Mouse (Mus musculus): ENCODE data around the gene Themis. TPM values are rescaled to one million over a fixed set of nuclear protein-coding genes. Genes with fewer than 3 reads are reported as not detected.

The Themis gene
- total RNA-seq, 2 experiments from 2014 or later = not detected

DNA sequence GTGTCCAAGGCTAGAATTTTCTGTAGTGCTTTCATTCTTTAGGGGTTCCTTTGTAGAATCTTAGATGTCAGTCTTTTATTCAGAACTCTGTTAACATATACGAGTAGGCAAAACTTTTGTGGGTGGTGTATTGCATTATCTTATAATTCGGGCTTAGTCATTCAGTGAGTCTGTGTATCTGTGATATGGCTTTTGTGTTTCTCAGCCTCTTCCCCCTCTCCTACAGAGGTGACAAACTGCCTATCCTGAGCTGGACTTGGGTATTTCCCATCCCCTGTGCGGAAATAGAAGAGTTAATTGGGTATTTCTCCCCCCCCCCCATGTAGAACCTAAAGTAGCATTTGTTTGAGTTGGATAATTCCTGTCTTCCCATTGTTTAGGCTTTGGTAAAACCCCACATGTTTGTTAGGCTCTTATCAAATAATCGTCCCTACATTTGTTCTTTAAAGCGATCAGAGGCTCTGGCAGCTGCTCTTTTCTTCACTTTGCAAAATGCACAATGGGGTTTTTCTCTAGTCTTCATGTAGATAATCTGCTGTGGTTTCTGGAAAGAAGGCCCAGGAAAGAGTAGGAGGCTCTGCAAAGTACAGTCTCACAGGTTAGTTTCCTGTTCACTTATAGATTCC is 108.7 kb downstream of the Themis start:
- ATAC-seq (replicated peaks; ENCODE audit: low FRiP score, poor library complexity, severe bottlenecking) = no peak

DNA sequence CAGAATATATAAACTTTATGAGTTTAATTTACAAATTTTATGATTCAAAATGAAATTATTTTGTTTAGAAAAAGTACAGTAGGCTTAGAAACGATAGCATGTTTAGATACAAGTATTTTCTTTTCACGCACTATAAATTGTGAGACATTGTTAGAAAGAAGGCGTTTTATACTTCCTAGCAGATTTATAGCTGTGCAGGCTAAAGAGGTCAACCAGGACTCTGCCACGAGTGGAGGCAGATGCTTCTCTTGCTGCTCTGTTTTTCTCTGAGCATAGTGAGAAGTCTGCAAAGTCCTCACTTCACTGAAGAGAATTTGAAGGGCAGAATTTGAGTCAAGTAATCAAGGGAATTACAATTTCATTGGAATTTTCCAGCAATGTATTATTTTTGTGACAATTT is 131.3 kb downstream of the Themis start:
- no peak for ATAC-seq (replicated peaks; ENCODE audit: low FRiP score, poor library complexity, severe bottlenecking)

DNA sequence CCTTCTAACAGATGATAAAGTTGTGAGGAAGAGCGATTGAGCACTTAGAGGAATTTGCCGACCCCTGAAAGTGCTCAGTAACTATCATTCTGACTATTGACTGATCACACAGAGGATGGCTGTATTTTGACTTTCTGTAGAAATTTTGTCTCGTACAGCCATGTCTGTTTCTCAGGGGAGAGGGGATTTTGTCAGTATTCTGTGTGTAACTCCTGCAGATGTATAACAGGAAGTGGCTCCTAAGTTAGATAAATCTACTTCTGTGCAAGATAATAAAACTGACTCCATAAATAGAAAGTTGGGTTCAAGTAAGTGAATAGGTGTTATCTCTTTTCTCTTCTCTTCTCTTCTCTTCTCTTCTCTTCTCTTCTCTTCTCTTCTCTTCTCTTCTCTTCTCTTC is 137.0 kb downstream of the Themis start:
- ATAC-seq (replicated peaks; ENCODE audit: low FRiP score, poor library complexity, severe bottlenecking) = no peak

DNA sequence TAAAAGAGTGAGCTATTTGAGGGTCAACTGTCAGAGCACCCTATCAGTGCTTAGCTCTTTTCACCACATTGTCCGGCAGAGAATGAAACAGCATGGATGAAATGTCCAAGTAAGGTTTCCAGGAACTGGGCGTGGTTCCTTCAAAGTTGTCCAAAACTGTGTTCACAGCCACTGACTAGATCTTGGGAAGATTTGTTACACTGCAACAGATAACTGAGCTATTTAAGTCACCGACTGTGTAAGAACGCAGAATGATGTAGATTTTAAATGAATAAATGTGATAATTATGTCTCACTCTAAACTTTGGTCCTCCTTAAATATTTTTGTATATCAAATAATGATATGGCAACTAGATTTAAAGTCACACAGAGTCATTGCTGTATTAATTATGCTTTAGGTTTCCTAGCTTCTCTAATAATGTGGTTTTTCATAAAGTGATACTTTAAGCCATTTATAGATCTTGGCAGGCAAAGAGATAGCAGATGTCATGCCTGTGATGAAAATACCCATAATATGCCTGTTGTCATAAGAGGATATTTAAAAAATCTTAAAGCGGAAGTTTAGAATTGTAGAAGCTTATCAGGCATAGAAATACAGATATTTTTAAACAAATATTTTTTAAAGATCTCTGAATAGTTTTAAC is 143.9 kb downstream of the Themis start:
- ATAC-seq (replicated peaks; ENCODE audit: low FRiP score, poor library complexity, severe bottlenecking) = no peak

DNA sequence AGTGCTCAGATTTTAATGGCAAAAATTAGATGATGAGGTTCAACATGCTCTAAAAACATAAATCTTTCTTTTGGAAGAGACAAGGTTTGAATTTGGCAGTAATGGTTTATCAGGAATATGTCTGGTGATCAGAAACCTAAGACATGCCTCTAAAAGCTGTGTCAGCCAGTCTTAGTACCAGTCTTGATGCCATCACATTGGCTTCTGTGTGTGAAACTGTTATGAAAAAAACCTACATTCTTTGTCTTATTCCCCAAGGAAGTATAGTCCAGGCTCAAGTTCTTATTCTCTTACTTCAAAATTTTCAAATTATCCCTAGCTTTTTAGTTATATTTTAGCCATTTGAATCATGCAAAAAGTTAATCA is 144.4 kb downstream of the Themis start:
- no peak for ATAC-seq (replicated peaks; ENCODE audit: low FRiP score, poor library complexity, severe bottlenecking)

DNA sequence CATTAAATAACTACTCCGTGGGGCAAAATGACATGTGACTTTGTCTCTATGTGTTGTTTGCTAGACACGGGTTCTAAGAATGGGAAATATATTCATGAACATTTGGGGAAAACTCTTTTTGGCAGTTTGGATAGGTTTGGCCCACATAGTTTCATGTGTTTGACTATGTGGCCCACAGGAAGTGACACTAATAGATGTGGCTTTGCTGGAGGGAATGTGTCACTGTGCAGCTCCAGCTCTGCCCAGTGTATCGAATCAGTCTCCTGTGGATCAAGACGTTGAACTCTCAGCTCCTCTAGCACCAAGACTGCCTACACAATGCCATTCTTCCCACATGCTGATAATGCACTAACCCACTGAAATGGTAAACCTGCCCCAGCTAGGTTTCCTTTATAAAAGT is 148.0 kb downstream of the Themis start:
- no peak for ATAC-seq (replicated peaks; ENCODE audit: low FRiP score, poor library complexity, severe bottlenecking)

DNA sequence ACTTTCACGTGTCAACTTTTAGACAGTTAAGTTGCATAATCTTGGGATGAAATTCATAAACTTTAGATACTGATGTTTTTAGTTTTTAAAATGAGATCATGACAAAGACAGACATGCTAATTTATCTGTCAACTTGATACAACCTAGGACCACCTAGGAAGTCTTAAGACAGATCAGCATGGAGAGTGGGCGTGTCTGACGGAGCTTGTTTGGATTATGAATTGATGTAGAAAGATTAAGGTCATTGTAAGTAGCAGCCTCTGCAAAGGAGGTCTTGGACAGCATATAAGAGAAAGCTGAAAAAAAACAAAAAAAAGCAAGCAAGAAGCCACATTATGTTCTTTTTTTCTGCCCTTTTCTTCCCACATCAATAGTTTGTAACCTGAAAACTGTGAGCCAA is 154.2 kb downstream of the Themis start:
- no peak for ATAC-seq (replicated peaks; ENCODE audit: low FRiP score, poor library complexity, severe bottlenecking)

DNA sequence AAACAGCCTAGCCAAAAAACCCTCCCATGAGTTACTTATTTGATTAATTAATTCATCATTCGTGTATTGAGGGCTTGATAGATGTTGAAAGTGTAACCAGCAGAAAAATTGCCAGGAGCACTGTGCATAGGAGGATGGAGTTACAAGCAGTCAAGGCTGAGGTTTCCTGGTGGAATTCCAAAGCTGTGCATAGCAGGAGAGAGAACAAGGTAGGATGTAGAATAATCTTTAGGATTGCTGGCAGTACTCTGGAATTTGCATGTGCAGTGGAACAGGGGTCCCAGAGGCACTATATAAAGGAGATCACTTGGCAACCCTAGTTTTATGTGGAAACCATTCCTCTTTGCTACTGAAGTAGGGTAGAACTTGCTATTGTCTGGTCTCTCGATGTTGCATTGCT is 174.4 kb downstream of the Themis start:
- ATAC-seq (replicated peaks; ENCODE audit: low FRiP score, poor library complexity, severe bottlenecking) = no peak

DNA sequence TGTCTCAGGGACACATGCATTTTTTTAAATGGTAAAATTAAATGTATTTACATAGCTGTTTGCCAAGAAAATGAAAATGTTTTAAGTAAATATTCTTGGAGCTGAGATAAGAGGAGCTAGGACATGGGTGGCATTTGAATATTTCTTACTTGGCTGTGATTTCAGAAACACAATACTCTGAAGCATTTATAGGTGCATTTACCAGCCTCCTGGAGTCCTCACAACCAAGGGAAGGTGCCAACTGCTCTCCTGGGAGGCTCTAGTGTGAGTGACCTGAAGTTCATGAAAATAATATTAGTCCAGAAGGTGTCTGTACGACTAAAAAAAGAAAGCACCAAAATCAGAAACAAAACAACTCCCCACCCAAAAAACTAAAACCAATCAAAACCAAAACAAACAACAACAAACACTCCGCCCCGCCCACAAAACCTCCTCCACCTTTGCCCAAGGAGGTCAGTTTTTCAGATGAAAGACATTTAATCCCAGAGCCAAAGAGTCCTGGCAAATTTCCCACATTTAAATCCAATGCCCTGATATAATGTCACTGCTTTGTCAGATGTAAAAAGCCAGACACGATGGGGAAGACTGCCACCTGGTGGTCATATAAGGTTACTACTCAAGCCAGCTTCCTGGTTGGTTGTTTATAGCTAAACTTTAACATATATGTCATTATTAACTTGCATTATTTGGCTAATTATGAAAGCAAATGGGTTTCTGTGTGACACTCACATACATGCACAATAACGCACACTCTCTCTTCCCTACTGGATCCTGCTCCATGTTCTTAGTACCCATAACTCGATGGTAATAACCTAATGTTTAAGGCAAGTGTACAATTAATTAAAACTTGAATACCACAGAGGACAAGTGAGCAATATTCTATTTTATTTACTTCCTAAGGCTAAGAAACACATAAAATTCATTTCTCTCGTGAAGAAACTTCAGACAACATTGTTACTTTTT is 175.9 kb downstream of the Themis start:
- ATAC-seq (replicated peaks; ENCODE audit: low FRiP score, poor library complexity, severe bottlenecking) = no peak

DNA sequence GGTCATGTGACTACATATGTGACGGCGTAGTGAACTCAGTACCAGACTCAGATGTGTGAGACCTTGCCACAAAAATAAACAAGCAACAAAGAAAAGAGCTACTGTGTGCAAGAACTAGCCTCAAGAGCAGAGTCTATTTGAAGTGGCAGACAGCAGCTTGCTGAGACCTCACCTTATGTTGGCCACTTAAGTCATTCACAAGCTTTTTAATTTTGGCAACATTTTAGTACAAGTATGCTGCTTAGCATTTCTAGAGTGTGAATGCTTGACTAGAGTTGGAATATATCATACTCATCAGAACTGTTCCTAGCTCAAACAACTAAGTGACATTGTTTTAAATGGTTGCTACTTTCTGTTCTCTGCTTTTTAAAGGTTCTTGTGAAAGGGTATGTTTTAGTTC is 188.0 kb downstream of the Themis start:
- ATAC-seq (replicated peaks; ENCODE audit: low FRiP score, poor library complexity, severe bottlenecking) = no peak

DNA sequence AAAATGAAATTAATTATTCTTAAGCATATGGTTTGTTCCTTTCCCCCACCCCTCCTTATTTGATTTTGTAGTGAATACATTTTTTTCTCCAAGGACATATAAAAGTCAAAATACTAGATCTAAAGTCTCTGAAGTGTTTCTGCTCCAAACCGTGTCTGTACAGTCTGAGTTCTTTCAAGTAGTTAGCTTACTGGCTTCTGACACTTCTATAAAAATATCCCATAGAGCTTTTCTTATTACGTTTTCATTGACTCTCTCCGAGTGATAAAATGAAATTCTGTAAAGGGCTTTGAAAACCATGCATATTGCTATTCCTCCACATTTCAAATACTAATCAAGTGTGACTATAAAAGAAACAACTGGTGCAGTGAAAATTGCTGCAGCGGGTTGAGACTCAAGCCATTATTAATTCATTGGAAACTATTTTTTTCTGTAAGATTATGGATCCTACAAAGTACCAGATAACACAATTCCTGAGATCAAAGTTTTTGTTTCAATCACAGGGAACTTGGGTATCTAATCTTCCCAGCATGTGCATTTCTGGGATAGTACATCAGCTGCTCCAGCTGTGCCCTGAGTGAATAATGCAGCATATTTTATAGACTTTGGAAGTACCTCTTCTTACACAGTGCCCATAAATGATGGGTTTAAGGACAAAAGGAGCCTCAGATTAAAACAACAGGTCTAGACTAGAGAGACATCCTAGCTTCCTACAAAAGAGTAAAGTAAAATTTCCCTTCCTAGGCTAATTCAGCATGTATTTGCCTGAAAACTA is 202.6 kb downstream of the Themis start:
- no peak for ATAC-seq (replicated peaks; ENCODE audit: low FRiP score, poor library complexity, severe bottlenecking)

DNA sequence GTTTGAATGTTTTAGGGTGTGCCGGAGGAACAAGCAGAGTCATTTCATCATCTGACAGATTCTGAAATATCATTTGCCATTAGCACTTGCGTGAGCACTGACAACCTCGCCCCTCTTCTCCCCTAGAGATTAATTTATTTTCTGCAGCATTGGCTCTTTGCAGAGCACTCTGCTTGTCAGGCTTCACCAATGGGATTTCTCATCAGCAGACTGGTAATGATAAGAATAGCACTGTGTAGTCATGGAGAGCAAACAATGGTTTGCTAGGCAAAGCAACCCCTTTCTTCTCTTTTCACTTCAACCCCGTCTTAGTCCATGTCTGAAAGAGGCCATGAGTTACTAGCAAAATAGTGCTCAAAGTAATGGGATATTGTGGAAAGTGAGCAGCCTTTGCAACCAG is 206.4 kb downstream of the Themis start:
- ATAC-seq (replicated peaks; ENCODE audit: low FRiP score, poor library complexity, severe bottlenecking) = no peak

DNA sequence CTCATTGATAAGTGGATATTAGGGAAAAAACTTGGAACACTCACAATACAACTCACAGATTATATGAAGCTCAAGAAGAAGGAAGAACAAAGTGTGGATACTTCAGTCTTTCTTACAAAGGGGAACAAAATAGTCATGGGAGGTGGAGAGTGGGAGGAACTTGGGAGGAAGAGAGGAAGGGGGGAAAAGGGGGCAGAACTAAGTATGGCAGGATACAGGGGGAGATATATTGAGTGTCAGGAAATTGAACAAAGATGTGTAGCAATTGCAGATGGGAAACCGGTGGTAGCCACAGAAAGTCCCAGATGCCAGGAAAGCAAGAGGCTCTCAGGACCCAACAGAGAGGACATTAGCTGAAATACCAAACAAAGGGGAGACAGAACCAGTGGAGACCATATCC is 219.5 kb downstream of the Themis start:
- ATAC-seq (replicated peaks; ENCODE audit: low FRiP score, poor library complexity, severe bottlenecking) = no peak

DNA sequence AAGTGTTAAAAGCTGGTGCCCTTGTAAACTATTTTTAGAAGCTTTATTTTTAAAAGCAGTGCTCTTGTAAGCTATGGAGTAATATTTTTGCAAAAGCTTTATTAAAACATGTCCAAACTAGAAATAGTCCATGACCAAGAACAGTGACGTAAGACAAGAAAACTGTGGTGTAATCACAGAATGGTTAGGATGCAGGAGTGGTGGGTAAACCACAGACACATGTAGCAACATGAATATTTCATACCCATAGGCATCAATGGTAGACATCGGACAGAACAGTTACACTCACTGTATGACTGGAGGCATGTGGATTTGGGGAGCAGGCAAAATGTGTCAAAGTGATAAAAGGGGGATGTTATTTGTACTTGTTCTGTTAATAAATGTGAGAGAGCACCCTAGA is 222.7 kb downstream of the Themis start:
- no peak for ATAC-seq (replicated peaks; ENCODE audit: low FRiP score, poor library complexity, severe bottlenecking)

DNA sequence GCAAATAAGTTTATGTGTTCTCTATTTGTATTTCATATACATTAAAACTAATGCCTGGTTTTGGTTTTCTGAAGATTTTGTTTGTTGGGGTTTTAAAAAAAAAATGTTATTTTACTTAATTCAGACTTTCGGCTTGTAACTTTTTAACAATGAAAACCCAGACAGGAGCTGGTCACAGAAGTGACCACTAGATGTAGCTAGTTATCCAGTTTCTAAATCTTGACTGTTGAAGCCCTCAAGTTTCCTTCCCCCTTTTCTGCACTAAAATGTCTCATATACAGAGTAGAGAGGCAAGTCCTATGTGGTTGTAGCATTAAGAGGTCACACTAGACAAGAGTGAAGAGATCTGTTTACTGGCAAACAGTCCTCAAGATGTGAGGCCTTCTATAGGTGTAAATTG is 230.2 kb downstream of the Themis start:
- no peak for ATAC-seq (replicated peaks; ENCODE audit: low FRiP score, poor library complexity, severe bottlenecking)

Data from erythroblast, adult 5-6 weeks (primary cell).